Mouse (Mus musculus) olfactory bulb, adult 2 months (tissue): ENCODE data around the gene Cnot3.

Experiments used
- CTCF ChIP-seq: fragments of 200-500 bp; IDR thresholded peaks from 2 replicates; pipeline ENCODE4 v1.5.1; 2012; ENCODE audit warnings: low read depth, mild to moderate bottlenecking, low read length, moderate library complexity; ENCODE audit not compliant: insufficient read depth
- POLR2A ChIP-seq: fragments of 200-500 bp; IDR thresholded peaks from 2 replicates; pipeline ENCODE4 v1.6.1; 2012; ENCODE audit warnings: mild to moderate bottlenecking, low read depth, low read length, moderate library complexity; ENCODE audit not compliant: insufficient read depth

DNA sequence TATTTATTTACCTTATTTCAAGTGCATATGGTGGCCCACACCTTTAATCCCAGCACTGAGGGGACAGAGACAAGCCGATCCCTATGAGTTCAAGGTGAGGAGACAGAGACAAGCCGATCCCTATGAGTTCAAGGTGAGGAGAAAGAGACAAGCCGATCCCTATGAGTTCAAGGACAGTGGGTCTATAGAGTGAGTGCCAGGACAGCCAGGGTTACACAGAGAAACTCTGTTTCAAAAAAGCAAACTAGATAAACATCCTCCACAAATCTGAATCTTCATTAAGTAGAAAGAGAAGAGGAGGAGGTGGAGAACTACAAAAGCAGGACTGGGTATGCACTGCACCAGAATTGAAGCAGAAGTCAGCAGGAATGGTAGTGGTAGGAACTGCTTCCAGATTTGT, 36.4 kb upstream of the Cnot3 start:
- TF ChIP-seq POLR2A (no peak), CTCF (no peak)
